Mouse (Mus musculus): Measurements from ENCODE around the gene Mdm2. TPM values are rescaled to one million over a fixed set of nuclear protein-coding genes. Genes with fewer than 3 reads are reported as not detected.

The Mdm2 gene
- total RNA-seq, 2 experiments from 2014 or later: 39.6 to 48.6 TPM

- DNase-seq (ENCODE audit: low spot score in 2 of 2): no peak
Measured at GRCm38 (mm10) chr10:117698313-117699138, 12.0 kb downstream of the Mdm2 start.

DNA sequence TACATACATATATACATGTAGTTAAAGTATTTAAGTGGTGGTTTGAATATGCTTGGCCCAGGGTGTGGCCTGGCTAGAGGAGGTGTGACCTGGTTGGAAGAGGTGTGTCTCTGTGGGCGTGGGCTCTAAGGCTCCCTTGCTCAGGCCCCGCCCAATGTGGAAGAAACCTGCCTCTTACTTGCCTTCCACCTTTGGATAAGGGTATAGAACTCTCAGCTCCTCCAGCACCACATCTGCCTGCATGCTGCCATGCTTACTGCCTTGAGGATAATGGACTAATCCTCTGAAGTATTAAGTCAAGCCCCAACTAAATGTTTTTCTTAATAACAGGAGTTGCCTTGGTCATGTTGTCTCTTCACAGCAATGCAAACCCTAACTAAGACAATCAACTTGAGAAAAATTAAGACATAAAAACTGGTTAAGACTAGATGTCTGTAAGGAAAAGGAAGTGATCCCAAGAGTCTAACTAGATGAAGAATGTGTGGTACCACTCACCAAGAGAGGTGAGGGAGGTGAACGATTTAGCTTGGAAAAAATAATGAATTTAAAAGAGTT, 12.9 kb downstream of the Mdm2 start:
- DNase-seq (ENCODE audit: low spot score in 2 of 2): no peak

DNA sequence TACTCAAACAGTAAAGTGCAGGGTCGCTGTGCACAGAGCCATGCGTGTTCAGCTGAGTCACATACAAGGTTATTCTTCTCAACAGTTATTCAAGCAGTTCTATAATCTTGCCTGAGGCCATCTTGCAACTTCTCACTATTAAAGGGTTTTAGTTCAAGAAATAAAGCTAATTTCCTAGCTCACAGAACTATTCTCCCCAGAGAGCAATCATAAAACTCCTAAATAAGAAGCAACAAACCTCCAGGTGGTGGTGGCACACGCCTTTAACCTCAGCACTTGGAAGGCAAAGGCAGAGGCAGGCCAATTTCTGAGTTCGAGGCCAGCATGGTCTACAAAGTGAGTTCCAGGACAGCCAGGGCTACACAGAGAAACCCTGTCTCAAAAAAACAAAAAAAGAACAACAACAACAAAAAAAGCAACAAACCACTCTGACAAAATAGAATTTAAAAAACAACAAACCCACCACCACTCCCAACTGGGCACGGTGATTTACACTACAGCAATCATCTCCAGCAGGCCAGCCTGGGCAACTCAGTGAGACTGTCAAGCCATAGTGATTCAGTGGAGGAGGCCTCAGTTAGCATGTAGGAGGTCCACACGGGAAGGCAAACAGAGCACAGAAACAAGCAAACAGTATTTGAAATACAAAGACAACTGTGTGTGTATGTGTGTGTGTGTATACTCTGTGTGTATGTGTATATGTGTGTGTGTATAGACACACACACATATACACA, 13.6 kb downstream of the Mdm2 start:
- no peak for DNase-seq (ENCODE audit: low spot score in 2 of 2)

DNA sequence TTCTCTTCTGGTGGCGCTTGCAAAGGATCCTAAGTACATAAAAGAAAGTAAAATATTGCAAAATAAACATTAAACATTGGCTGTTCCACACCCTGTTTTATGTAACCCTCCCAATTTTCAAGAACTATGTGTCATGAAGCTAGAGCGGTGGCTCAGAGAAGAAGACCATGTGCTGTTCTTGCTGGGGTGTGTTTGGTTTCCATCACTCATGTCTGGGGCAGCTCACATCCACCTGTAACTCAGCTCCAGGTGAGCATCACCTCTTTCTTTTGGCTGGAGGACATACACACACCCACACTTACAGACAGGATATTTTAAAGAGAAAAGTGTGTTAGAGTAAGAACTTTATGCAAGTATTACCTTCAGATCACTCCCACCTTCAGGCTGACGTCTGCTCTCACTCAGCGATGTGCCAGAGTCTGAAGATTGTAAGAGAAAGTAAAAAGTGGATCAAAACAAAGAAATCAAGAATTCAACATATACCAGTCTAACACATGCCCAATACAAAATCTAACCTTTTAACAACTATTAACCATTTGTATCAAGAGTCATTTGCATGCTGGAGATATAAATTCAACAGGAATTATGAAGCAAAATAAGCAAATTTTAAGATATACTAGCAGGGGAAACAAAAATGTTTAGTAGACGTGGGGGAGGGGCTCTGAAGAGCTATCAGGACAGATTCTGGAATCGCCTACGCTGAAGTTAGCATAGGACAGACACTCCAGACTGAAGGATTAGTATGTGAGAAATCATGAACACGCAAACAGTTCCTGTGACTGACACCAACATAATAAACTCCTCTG, 14.3 kb downstream of the Mdm2 start:
- DNase-seq (ENCODE audit: low spot score in 2 of 2): no peak

DNA sequence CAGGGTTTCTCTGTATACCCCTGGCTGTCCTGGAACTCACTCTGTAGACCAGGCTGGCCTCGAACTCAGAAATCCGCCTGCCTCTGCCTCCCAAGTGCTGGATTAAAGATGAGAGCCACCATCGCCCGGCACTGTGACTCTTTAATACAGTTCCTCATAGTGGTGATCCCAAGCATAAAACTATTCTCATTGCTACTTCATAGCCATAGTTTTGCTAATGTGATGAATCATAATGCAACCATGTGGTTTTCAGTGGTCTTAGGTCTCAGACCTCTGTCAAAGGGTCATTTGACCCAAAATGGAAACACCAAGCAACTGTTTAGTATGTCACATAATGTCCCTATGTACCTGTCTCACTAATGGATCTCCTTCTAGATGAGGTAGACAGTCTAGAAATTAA, 15.0 kb downstream of the Mdm2 start:
- no peak for DNase-seq (ENCODE audit: low spot score in 2 of 2)

- DNase-seq (ENCODE audit: low spot score in 2 of 2): no peak
Measured at GRCm38 (mm10) chr10:117695027-117695426, 15.5 kb downstream of the Mdm2 start.

DNA sequence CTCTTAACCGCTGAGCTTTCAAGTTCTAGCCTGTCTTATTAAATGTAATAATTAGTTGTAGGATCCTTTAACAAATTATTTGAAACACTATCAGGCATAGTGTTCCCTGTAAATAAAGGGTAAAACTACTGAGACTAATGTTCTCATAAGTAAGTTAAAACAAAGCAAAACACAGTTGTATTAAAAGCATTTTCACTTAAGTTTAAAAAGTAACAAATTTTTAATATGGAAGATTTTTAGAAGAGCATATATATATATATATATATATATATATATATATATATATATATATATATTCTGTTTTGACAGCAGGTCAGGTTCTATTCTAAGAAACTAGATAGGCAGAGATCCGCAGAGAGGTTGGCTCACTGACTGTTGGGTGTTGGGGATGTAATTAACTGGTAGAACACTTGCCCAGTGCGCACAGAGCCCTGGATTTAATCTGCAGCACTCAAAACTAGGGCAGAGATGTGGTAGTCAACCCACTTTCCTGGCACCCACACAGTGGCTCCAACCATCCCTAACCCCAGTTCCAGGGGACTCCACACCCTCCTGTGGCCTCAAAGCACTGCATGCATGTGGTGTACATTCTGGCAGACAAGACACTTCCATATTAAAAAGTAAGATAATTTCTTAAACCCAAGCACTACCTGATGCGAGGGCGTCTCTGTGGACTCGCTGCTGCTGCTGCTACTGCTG, 16.2 kb downstream of the Mdm2 start:
- no peak for DNase-seq (ENCODE audit: low spot score in 2 of 2)

DNA sequence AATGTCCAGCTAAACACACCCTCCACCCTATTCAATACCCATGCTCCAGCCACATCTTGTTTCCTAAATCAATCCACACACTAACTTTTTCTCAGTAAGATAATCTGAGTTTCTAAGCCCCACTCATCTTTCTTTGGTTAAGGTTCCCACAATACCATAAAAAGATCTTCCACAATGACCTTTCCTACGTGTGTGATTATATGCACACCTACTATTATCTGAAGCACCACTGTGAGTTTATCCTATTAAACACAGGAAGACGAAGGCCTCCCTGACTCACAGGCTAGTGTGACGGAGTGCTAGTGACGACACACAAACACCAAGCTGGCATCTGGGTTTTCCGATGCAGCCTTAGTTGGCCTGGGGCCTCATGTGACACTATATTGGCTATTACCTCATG, 17.6 kb downstream of the Mdm2 start:
- DNase-seq (ENCODE audit: low spot score in 2 of 2): no peak

DNA sequence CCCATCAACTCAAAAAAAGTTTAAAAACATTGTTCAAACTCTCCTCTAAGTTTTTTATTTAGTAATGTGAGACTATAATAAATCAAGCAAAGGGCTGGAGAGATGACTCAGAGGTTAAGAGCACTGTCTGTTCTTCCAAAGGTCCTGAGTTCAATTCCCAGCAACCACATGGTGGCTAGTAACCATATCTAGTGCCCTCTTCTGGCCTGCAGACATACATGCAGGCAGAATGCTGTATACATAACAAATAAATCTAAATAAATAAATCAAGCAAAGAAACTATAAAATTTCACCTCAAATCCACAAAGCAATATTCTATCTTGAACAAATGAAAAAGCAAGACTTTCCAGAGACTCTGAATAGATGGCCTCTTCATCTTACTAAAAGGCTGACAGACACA, 18.4 kb downstream of the Mdm2 start:
- no peak for DNase-seq (ENCODE audit: low spot score in 2 of 2)

DNA sequence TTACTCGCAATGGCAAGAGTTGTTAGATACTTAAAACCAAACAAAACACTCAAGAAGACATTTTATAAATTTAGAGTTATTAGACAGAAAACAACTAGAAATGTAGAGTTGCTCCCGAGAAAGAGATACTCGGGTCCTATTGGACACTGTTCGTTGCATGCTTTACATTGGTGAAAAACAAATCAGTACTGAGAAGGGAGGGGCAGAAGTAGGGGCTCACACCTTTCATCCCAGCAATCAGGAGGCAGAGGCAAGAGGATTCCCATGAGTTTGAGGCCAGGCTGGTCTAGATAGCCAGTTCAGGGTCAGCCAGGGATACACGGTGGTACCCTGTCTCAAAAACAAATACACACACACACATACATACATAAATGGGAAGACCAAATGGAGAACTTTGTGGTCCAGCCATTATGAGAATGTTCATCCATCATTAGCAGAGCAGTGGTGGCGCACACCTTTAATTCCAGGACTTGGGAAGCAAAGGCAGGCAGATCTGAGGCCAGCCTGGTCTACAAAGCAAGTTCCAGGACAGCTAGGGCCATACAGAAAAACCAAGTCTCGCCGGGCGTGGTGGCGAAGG, 19.1 kb downstream of the Mdm2 start:
- DNase-seq (ENCODE audit: low spot score in 2 of 2): no peak

DNA sequence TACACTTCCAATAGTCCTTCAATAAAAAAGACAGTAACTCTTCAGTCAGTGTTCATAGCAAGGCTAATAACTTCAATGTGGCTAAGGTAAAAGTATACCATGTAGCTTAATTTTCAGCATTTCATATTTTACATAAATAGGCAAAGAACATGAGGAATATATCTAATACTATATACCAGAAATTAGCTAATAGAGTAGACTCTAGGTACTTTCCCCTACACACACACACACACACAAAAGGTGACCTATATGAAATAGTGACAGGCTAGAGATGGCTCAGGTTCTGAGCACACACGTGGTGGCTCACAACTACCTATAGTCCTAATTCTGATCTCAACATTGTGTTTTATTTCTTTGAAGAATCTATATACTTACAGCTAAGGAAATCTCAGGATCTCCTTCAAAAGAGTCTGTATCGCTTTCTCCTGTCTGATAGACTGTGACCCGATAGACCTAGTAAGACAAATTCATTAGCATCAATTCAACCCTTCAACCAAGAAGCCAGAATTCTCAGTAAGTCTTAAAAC, 19.7 kb downstream of the Mdm2 start:
- DNase-seq (ENCODE audit: low spot score in 2 of 2): no peak

GRCm38 (mm10) chr10:117690101-117690352, 20.5 kb downstream of the Mdm2 start:
- no peak for DNase-seq (ENCODE audit: low spot score in 2 of 2)

- DNase-seq (ENCODE audit: low spot score in 2 of 2): no peak
Measured at GRCm38 (mm10) chr10:117689297-117690100, 21.1 kb downstream of the Mdm2 start.

DNA sequence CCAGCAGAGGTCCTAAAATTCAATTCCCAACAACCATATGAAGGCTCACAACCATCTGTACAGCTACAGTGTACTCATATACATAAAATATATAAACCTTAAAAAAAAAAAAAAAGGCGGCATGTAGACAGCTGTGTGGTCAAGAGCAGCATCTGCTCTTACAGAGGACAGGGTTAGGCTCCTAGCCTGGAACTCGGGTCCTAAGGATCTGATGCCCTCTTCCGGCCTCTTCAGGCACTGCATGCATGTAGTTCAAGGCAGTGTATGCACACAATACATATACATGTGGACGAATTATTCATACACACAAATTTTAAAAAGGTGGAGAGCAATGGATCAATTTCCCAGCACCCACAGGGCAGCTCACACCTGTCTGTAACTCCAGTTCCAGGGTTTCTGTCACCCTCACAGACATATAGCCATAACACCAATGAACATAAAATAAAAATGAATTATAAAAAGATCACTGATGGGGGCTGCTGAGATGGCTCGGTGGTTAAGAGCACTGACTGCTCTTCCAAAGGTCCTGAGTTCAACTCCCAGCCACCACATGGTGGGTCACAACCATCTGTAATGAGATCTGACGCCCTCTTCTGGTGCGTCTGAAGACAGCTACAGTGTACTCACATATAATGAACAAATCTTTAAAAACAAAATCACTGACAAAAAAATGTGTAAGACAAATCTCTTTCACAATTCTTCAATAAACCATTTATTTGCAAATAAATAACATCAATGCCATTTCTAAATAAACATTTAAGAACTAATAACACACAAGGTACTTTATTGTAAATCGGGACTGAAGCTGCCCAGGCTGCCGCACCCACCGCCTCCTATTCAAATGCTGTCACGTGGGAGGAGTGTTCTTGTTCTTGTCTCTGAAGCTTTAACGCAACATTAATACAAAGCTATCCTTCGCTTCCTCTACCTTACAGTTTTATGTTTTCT, 22.1 kb downstream of the Mdm2 start:
- no peak for DNase-seq (ENCODE audit: low spot score in 2 of 2)

GRCm38 (mm10) chr10:117687577-117687976, 23.0 kb downstream of the Mdm2 start:
- no peak for DNase-seq (ENCODE audit: low spot score in 2 of 2)

DNA sequence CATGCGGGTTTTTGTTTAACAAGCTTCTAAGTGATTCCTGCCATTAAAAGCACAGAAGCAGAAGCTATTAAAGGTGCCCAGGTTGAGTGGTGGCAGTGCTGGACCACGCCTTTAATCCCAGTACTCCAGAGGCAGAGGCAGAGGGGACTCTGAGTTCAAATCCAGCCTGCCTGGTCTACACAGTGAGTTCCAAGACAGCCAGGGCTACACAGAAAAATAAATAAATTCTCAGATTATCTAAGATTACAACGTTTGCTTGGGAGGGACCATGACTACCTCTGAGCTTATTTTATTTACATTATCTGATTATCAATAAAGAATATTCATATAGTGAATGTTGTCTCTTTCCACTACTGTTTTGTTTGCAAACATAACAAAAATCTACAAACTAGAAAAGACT, 23.5 kb downstream of the Mdm2 start:
- no peak for DNase-seq (ENCODE audit: low spot score in 2 of 2)

- no peak for DNase-seq (ENCODE audit: low spot score in 2 of 2)
Measured at GRCm38 (mm10) chr10:117685849-117686591, 24.5 kb downstream of the Mdm2 start.
